In genomic region chr16:92609717-92610077, GRCm38 (mm10) we compare ENCODE assay signal across 11 mouse cellular contexts.
DNase-seq lines count a peak whose midpoint lies in the region; ATAC-seq and TF ChIP-seq lines count a peak whose summit lies in the region.
"Had no signal": no experiment of that assay in that cellular context is flagged by ENCODE, and none has a peak within 500 bp of the region (broad histone marks: within the 10 kb centered on the region; RNA-seq: fewer than 3 reads in every experiment).

No protein-coding gene starts in this region.

- no peaks in the 10 kb centered on the region for H3K9me3 ChIP-seq in liver, postnatal 0 days (ENCODE audit: low read length)
- H3K9me3 ChIP-seq in intestine, postnatal 0 days (ENCODE audit: control insufficient read depth), result no peaks in the 10 kb centered on the region
- H3K9me3 ChIP-seq in stomach, embryonic 16.5 days (replicated peaks; ENCODE audit: control insufficient read depth, low read length), result no peaks in the 10 kb centered on the region
- H3K9me3 ChIP-seq: liver, embryonic 15.5 days had no signal

- TF ChIP-seq CTCF in liver, adult 2 months (IDR thresholded peaks at IDR 0.05; ENCODE audit: low read depth, low read length), result no peak
- no peak for TF ChIP-seq CTCF in liver, postnatal 0 days (IDR thresholded peaks at IDR 0.05; ENCODE audit: low read depth)
- no peak for TF ChIP-seq CTCF in bone marrow macrophage, adult 2 months (IDR thresholded peaks at IDR 0.05; ENCODE audit: low read depth, low read length)
- TF ChIP-seq CTCF in intestine, postnatal 0 days (IDR thresholded peaks at IDR 0.05; ENCODE audit: low read depth), result no peak

- TF ChIP-seq POLR2A in liver, adult 2 months (IDR thresholded peaks at IDR 0.05; ENCODE audit: extremely low read depth, insufficient read depth, low read length), result no peak
- TF ChIP-seq POLR2A in bone marrow macrophage, adult 2 months (IDR thresholded peaks at IDR 0.05; ENCODE audit: borderline replicate concordance, low read depth, low read length), result no peak

- H3K36me3 ChIP-seq in liver, adult 2 months (ENCODE audit: control insufficient read depth, insufficient read depth, low read length), result no peaks in the 10 kb centered on the region
- H3K36me3 ChIP-seq in liver, postnatal 0 days (replicated peaks; ENCODE audit: insufficient read depth, low read length), result peaks cover 10% of the 10 kb centered on the region; the same call in 1 of the 2 replicates
- no peaks in the 10 kb centered on the region for H3K36me3 ChIP-seq in intestine, postnatal 0 days (ENCODE audit: control insufficient read depth, insufficient read depth)
- 0 out of 2 replicates have a peak, but pooled peaks cover 4% of the 10 kb centered on the region for H3K36me3 ChIP-seq in stomach, embryonic 16.5 days (ENCODE audit: control insufficient read depth, insufficient read depth, low read length)

- H3K79me2 ChIP-seq in liver, adult 2 months (ENCODE audit: control insufficient read depth, insufficient read depth, low read length), result no peaks in the 10 kb centered on the region

- DNase-seq in liver, adult 2 months (ENCODE audit: extremely low read depth, low read depth, low spot score), result no peak
- DNase-seq in liver, postnatal 0 days, result no peak
- DNase-seq in yolk sac, embryonic 10.5 days (ENCODE audit: low spot score), result no peak
- no peak for DNase-seq in left cerebral cortex, postnatal 25 days (ENCODE audit: low spot score in 2 of 2)
- DNase-seq: cerebellum, adult 11-12 months; heart, postnatal 36 days; right cerebral cortex, postnatal 4 days had no signal

- TF ChIP-seq EP300 in liver, postnatal 0 days (IDR thresholded peaks at IDR 0.05; ENCODE audit: low read depth), result no peak

- H3K27me3 ChIP-seq in liver, adult 2 months (ENCODE audit: control insufficient read depth, insufficient read depth, low read length), result peaks cover 4% of the 10 kb centered on the region
- H3K27me3 ChIP-seq in liver, postnatal 0 days (ENCODE audit: insufficient read depth, low read length), result 0 out of 2 replicates have a peak, but pooled peaks cover 4% of the 10 kb centered on the region
- peaks cover 15% of the 10 kb centered on the region for H3K27me3 ChIP-seq in intestine, postnatal 0 days (replicated peaks; ENCODE audit: control insufficient read depth, insufficient read depth, low read length)
- H3K27me3 ChIP-seq in stomach, embryonic 16.5 days (ENCODE audit: control insufficient read depth, insufficient read depth, low read length), result peaks cover 9% of the 10 kb centered on the region; the same call in 1 of the 2 replicates

- intact Hi-C loops in left cerebral cortex, postnatal 25 days (cut with DNase I), result no loop called here

- no peak overlapping the region for H3K4me2 ChIP-seq in liver, postnatal 0 days (ENCODE audit: low read depth, low read length)
- H3K4me2 ChIP-seq in intestine, postnatal 0 days (replicated peaks; ENCODE audit: low read depth), result peak overlapping the region; percentile 21; the same call in 1 of the 2 replicates
- no peak overlapping the region for H3K4me2 ChIP-seq in stomach, embryonic 16.5 days (ENCODE audit: low read depth, low read length)
- H3K4me2 ChIP-seq: liver, embryonic 15.5 days had no signal

- no peak overlapping the region; the same call in 1 of the 2 replicates for H3K4me3 ChIP-seq in liver, adult 2 months (ENCODE audit: insufficient read depth, low read depth, low read length)
- H3K4me3 ChIP-seq in liver, postnatal 0 days (ENCODE audit: low read depth, low read length), result no peak overlapping the region
- H3K4me3 ChIP-seq in bone marrow macrophage, adult 2 months (ENCODE audit: insufficient read depth, low read length), result no peak overlapping the region
- no peak overlapping the region for H3K4me3 ChIP-seq in intestine, postnatal 0 days (ENCODE audit: low read depth, low read length)
- no peak overlapping the region for H3K4me3 ChIP-seq in stomach, embryonic 16.5 days (replicated peaks; ENCODE audit: low read length)
- H3K4me3 ChIP-seq: liver, embryonic 15.5 days had no signal

- peaks cover 26% of the 10 kb centered on the region for H3K4me1 ChIP-seq in liver, adult 2 months (ENCODE audit: control insufficient read depth, insufficient read depth, low read length)
- no peaks in the 10 kb centered on the region for H3K4me1 ChIP-seq in liver, postnatal 0 days (ENCODE audit: insufficient read depth)
- H3K4me1 ChIP-seq in bone marrow macrophage, adult 2 months (ENCODE audit: control insufficient read depth, insufficient read depth, low read length), result peaks cover 27% of the 10 kb centered on the region
- H3K4me1 ChIP-seq in intestine, postnatal 0 days (replicated peaks; ENCODE audit: control insufficient read depth, insufficient read depth, low read length), result 0 out of 2 replicates have a peak, but pooled peaks cover 5% of the 10 kb centered on the region
- peaks cover 17% of the 10 kb centered on the region; the same call in 1 of the 2 replicates for H3K4me1 ChIP-seq in stomach, embryonic 16.5 days (ENCODE audit: control insufficient read depth, insufficient read depth, low read length)

- H3K27ac ChIP-seq in liver, adult 2 months (replicated peaks; ENCODE audit: insufficient read depth, low read depth, low read length), result peak overlapping the region; percentile 98
- H3K27ac ChIP-seq in liver, postnatal 0 days (ENCODE audit: low read depth), result no peak overlapping the region
- 0 out of 2 replicates have a peak overlapping the region, but pooled peaks have one; percentile 6 for H3K27ac ChIP-seq in bone marrow macrophage, adult 2 months (ENCODE audit: insufficient read depth, low read depth, low read length)
- H3K27ac ChIP-seq in intestine, postnatal 0 days (ENCODE audit: low read depth, low read length), result 0 out of 2 replicates have a peak overlapping the region, but pooled peaks have one; percentile 28
- peak overlapping the region; percentile 3 for H3K27ac ChIP-seq in stomach, embryonic 16.5 days (ENCODE audit: low read length)
- H3K27ac ChIP-seq: liver, embryonic 15.5 days had no signal

- peak overlapping the region; percentile 62 for H3K9ac ChIP-seq in liver, adult 2 months (ENCODE audit: low read depth, low read length)
- H3K9ac ChIP-seq in liver, postnatal 0 days (replicated peaks), result no peak overlapping the region
- no peak overlapping the region for H3K9ac ChIP-seq in intestine, postnatal 0 days (ENCODE audit: low read depth, low read length)
- no peak overlapping the region for H3K9ac ChIP-seq in stomach, embryonic 16.5 days (ENCODE audit: low read length)
- H3K9ac ChIP-seq: liver, embryonic 15.5 days had no signal

- WGBS in liver, adult 2 months, result 31% methylated on average over 11 of the region's 11 CpGs
- 78% methylated on average over 11 of the region's 11 CpGs for WGBS in liver, postnatal 0 days (ENCODE audit: insufficient replicate concordance)
- 45% methylated on average over 11 of the region's 11 CpGs for WGBS in intestine, postnatal 0 days
- WGBS in stomach, embryonic 16.5 days, result 58% methylated on average over 11 of the region's 11 CpGs

- ATAC-seq in liver, postnatal 0 days, result no peak
- ATAC-seq in intestine, postnatal 0 days, result 0 out of 2 replicates have a peak, but pooled peaks have one; percentile 6
- ATAC-seq in stomach, embryonic 16.5 days (ENCODE audit: insufficient read depth, low FRiP score), result no peak
